9 mouse cellular contexts compared by ENCODE assay signal in the genomic region with DNA sequence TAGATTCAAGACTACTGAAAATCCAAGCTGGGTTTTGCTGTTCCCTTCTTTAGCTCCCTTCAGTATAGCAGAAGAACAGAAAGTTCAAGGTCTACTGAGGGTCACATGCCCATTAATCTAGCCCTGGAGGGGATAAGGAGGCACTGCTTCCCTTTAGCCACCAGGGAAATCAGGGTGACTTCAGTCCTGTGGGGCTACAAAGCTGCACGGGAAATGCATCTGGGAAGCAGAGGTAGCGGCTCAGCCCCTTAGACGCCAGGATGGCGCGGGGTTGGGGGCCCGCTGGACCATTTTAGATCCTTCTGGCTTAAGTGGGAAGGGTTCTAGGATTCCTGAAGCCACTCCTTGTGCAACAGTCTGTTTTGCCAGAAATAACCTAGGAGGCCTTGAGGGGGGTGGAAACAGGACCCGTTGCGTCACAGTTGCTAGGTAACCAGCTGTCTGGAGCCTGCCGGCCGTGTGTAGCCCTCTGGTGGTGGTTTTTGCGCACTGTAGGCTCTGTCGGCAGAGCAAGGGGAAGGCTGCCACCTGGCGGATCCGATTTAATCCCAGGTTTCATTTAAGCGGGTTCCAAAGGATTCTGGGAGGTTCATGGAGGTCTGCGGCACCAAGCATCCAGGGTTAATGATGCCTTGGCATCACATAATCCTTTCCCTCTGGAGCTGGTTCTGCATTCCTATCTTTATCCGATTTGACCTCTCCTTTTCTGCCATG. TPM values are rescaled to one million over a fixed set of nuclear protein-coding genes. Genes with fewer than 3 reads are reported as not detected.
DNase-seq lines count a peak whose midpoint lies in the region; ATAC-seq lines count a peak whose summit lies in the region.
"Had no signal": no experiment of that assay in that cellular context is flagged by ENCODE, and none has a peak within 500 bp of the region (broad histone marks: within the 10 kb centered on the region; RNA-seq: fewer than 3 reads in every experiment).

No protein-coding gene starts in this region.

- H3K9ac ChIP-seq in forebrain, embryonic 12.5 days, result peak overlapping the region; percentile 38; the same call in 1 of the 2 replicates
- peak overlapping the region; percentile 66 for H3K9ac ChIP-seq in heart, embryonic 16.5 days (ENCODE audit: low read length)
- no peak overlapping the region for H3K9ac ChIP-seq in liver, embryonic 13.5 days
- H3K9ac ChIP-seq in stomach, embryonic 15.5 days, result no peak overlapping the region

- H3K4me3 ChIP-seq in forebrain, embryonic 12.5 days (replicated peaks), result 0 out of 2 replicates have a peak overlapping the region, but pooled peaks have one; percentile 2
- H3K4me3 ChIP-seq in heart, embryonic 16.5 days (ENCODE audit: low read length), result peak overlapping the region; percentile 24
- H3K4me3 ChIP-seq in liver, embryonic 13.5 days (replicated peaks), result no peak overlapping the region
- no peak overlapping the region; the same call in 1 of the 2 replicates for H3K4me3 ChIP-seq in stomach, embryonic 15.5 days (replicated peaks)

- peak overlapping the region; percentile 50; the same call in 1 of the 2 replicates for H3K27ac ChIP-seq in forebrain, embryonic 12.5 days
- H3K27ac ChIP-seq in heart, embryonic 16.5 days (ENCODE audit: low read length), result peak overlapping the region; percentile 95
- H3K27ac ChIP-seq in liver, embryonic 13.5 days, result no peak overlapping the region
- peak overlapping the region; percentile 68; the same call in 1 of the 2 replicates for H3K27ac ChIP-seq in stomach, embryonic 15.5 days
- H3K27ac ChIP-seq: macrophage had no signal

- peaks cover 16% of the 10 kb centered on the region for H3K4me1 ChIP-seq in forebrain, embryonic 12.5 days
- H3K4me1 ChIP-seq in heart, embryonic 16.5 days (ENCODE audit: control insufficient read depth, insufficient read depth, low read length), result peaks cover 34% of the 10 kb centered on the region
- H3K4me1 ChIP-seq in liver, embryonic 13.5 days (replicated peaks), result peaks cover 7% of the 10 kb centered on the region
- peaks cover 20% of the 10 kb centered on the region for H3K4me1 ChIP-seq in stomach, embryonic 15.5 days

- ATAC-seq in forebrain, embryonic 12.5 days (ENCODE audit: low FRiP score), result peak; percentile 92
- ATAC-seq in heart, embryonic 16.5 days (replicated peaks; ENCODE audit: extremely low read depth, insufficient read depth, low FRiP score), result peak; percentile 93
- ATAC-seq in liver, embryonic 13.5 days (ENCODE audit: low read depth), result peak; percentile 70
- peak; percentile 95 for ATAC-seq in stomach, embryonic 15.5 days (ENCODE audit: insufficient read depth, low FRiP score, low read depth)

- no peaks in the 10 kb centered on the region for H3K9me3 ChIP-seq in forebrain, embryonic 12.5 days
- 0 out of 2 replicates have a peak, but pooled peaks cover 3% of the 10 kb centered on the region for H3K9me3 ChIP-seq in heart, embryonic 16.5 days (replicated peaks; ENCODE audit: control insufficient read depth, low read length)
- no peaks in the 10 kb centered on the region for H3K9me3 ChIP-seq in liver, embryonic 13.5 days (replicated peaks)
- H3K9me3 ChIP-seq in stomach, embryonic 15.5 days, result no peaks in the 10 kb centered on the region

- WGBS in forebrain, embryonic 12.5 days, result 10% methylated on average over 17 of the region's 17 CpGs
- WGBS in heart, embryonic 16.5 days, result 3% methylated on average over 17 of the region's 17 CpGs
- 9% methylated on average over 17 of the region's 17 CpGs for WGBS in liver, embryonic 13.5 days (ENCODE audit: insufficient replicate concordance)
- 8% methylated on average over 17 of the region's 17 CpGs for WGBS in stomach, embryonic 15.5 days

- H3K27me3 ChIP-seq in forebrain, embryonic 12.5 days, result peaks cover 4% of the 10 kb centered on the region; the same call in 1 of the 2 replicates
- H3K27me3 ChIP-seq in heart, embryonic 16.5 days (ENCODE audit: control insufficient read depth, insufficient read depth, low read length), result no peaks in the 10 kb centered on the region
- peaks cover 23% of the 10 kb centered on the region for H3K27me3 ChIP-seq in liver, embryonic 13.5 days
- 0 out of 2 replicates have a peak, but pooled peaks cover 5% of the 10 kb centered on the region for H3K27me3 ChIP-seq in stomach, embryonic 15.5 days (replicated peaks)

- H3K36me3 ChIP-seq in forebrain, embryonic 12.5 days (replicated peaks), result peaks cover 26% of the 10 kb centered on the region
- H3K36me3 ChIP-seq in heart, embryonic 16.5 days (ENCODE audit: control insufficient read depth, insufficient read depth), result peaks cover 14% of the 10 kb centered on the region
- no peaks in the 10 kb centered on the region for H3K36me3 ChIP-seq in liver, embryonic 13.5 days
- 0 out of 2 replicates have a peak, but pooled peaks cover 6% of the 10 kb centered on the region for H3K36me3 ChIP-seq in stomach, embryonic 15.5 days

- DNase-seq in CD8-positive naive resting alpha-beta T cell, adult 2 months (ENCODE audit: low read depth in 2 of 2, low spot score in 2 of 2), result peak; percentile 47 to 51
- peak; percentile 62 for DNase-seq in c-Kit-positive CD71-positive TER-119-negative erythroid progenitor cells, embryonic 14.5 days (ENCODE audit: low read depth)
- DNase-seq in kidney, postnatal 25 days, result peak; percentile 94 to 95
- DNase-seq in liver, embryonic 13.5 days, result peak; percentile 51
- DNase-seq in neural tube, embryonic 10.5 days (ENCODE audit: extremely low spot score, low spot score), result peak; percentile 95

- peak overlapping the region; percentile 48 for H3K4me2 ChIP-seq in forebrain, embryonic 12.5 days
- peak overlapping the region; percentile 60 for H3K4me2 ChIP-seq in heart, embryonic 16.5 days (ENCODE audit: low read depth, low read length)
- H3K4me2 ChIP-seq in liver, embryonic 13.5 days, result no peak overlapping the region
- H3K4me2 ChIP-seq in stomach, embryonic 15.5 days, result peak overlapping the region; percentile 44

RNA-seq across cellular contexts. Expression of gene Slc4a3, which starts 13.3 kb away (rescaled TPM):
- 22.4 and 29.4 TPM in 2 replicates for polyA plus RNA-seq in forebrain, embryonic 12.5 days (2016; fragmentation: Nextera tagmentation; extraction: Ambion mirVana)
- polyA plus RNA-seq in heart, embryonic 16.5 days (2015; fragmentation: Nextera tagmentation; extraction: Ambion mirVana), result 33.3 and 36.6 TPM in 2 replicates
- polyA plus RNA-seq in liver, embryonic 13.5 days (2015; fragmentation: Nextera tagmentation; extraction: Ambion mirVana), result 0.96 and 1.2 TPM in 2 replicates
- polyA plus RNA-seq in stomach, embryonic 15.5 days (2015; fragmentation: Nextera tagmentation; extraction: Ambion mirVana), result 17.7 and 18.2 TPM in 2 replicates

RNA-seq across cellular contexts. Expression of gene Stk11ip, which starts 38.0 kb away (rescaled TPM):
- polyA plus RNA-seq in forebrain, embryonic 12.5 days (2016; fragmentation: Nextera tagmentation; extraction: Ambion mirVana), result 24.4 and 27.8 TPM in 2 replicates
- polyA plus RNA-seq in heart, embryonic 16.5 days (2015; fragmentation: Nextera tagmentation; extraction: Ambion mirVana), result 14.3 and 14.7 TPM in 2 replicates
- polyA plus RNA-seq in liver, embryonic 13.5 days (2015; fragmentation: Nextera tagmentation; extraction: Ambion mirVana), result 5.5 and 6.2 TPM in 2 replicates
- polyA plus RNA-seq in stomach, embryonic 15.5 days (2015; fragmentation: Nextera tagmentation; extraction: Ambion mirVana), result 16.1 and 18.1 TPM in 2 replicates

RNA-seq across cellular contexts. Expression of gene Inha, which starts 52.5 kb away (rescaled TPM):
- polyA plus RNA-seq in forebrain, embryonic 12.5 days (2016; fragmentation: Nextera tagmentation; extraction: Ambion mirVana), result 5.9 and 6.6 TPM in 2 replicates
- 4.1 and 5.5 TPM in 2 replicates for polyA plus RNA-seq in heart, embryonic 16.5 days (2015; fragmentation: Nextera tagmentation; extraction: Ambion mirVana)
- polyA plus RNA-seq in liver, embryonic 13.5 days (2015; fragmentation: Nextera tagmentation; extraction: Ambion mirVana), result 0.50 and 0.51 TPM in 2 replicates
- 8.0 and 9.6 TPM in 2 replicates for polyA plus RNA-seq in stomach, embryonic 15.5 days (2015; fragmentation: Nextera tagmentation; extraction: Ambion mirVana)
- polyA plus RNA-seq: macrophage had no signal

RNA-seq across cellular contexts. Expression of gene Obsl1, which starts 53.1 kb away (rescaled TPM):
- 31.8 and 36.8 TPM in 2 replicates for polyA plus RNA-seq in forebrain, embryonic 12.5 days (2016; fragmentation: Nextera tagmentation; extraction: Ambion mirVana)
- polyA plus RNA-seq in heart, embryonic 16.5 days (2015; fragmentation: Nextera tagmentation; extraction: Ambion mirVana), result 83.9 and 94.2 TPM in 2 replicates
- 7.4 and 9.0 TPM in 2 replicates for polyA plus RNA-seq in liver, embryonic 13.5 days (2015; fragmentation: Nextera tagmentation; extraction: Ambion mirVana)
- polyA plus RNA-seq in stomach, embryonic 15.5 days (2015; fragmentation: Nextera tagmentation; extraction: Ambion mirVana), result 75.1 and 84.0 TPM in 2 replicates
- polyA plus RNA-seq: macrophage had no signal

Comparison
In these comparisons a context has a peak if more than half of its experiments do, and no peak if none do; other contexts are left out.
1. H3K4me3 ChIP-seq: peak in forebrain, embryonic 12.5 days (single experiment) and heart, embryonic 16.5 days (single experiment); none in liver, embryonic 13.5 days (single experiment) and stomach, embryonic 15.5 days (single experiment).
2. H3K9ac ChIP-seq: peak in forebrain, embryonic 12.5 days (single experiment) and heart, embryonic 16.5 days (single experiment); none in liver, embryonic 13.5 days (single experiment) and stomach, embryonic 15.5 days (single experiment).
3. Peak in every context shown above with its lines, with median percentiles within 50 percentile points of each other: DNase-seq and ATAC-seq.